Mouse (Mus musculus) MEL (cell line): ENCODE measurements at regions not wholly inside any gene's neighbourhood (a gene's known extent, or its start where the extent isn't known, plus 50 kb on each side); places are given as distances from the start of the nearest gene placed in this dataset.

ENCODE experiments used
- DNase-seq: peaks from one replicate; pipeline ENCODE4 v3.0.0; 2011; ENCODE audit warnings: low read depth, low spot score
- H3K27ac ChIP-seq: 2 replicates; pipeline ENCODE4 v1.5.1; 2012; ENCODE audit warnings: low read depth, mild to moderate bottlenecking, control low read depth, low read length, moderate library complexity; ENCODE audit not compliant: control insufficient read depth
- H3K27me3 ChIP-seq, 2 experiments: fragments of 150-350 bp in 1 of 2; sonication (generic) in 1 of 2; 2 replicates each; pipeline ENCODE4 v1.6.1; 2012; ENCODE audit warnings: low read length in 2 of 2, mild to moderate bottlenecking in 2 of 2, improper control_type of control experiment in 1 of 2, moderate library complexity in 1 of 2; ENCODE audit not compliant: insufficient read depth in 2 of 2, control insufficient read depth in 1 of 2
- H3K36me3 ChIP-seq, 2 experiments: 2 replicates each; pipeline ENCODE4 v1.6.1; 2012 to 2014; ENCODE audit warnings: low read length in 2 of 2, improper control_type of control experiment in 1 of 2, inconsistent platforms in 1 of 2, mild to moderate bottlenecking in 1 of 2; ENCODE audit not compliant: insufficient read depth in 2 of 2, control insufficient read depth in 1 of 2
- H3K4me1 ChIP-seq, 2 experiments: fragments of 150-350 bp in 1 of 2; sonication (generic) in 1 of 2; 2 replicates each; pipeline ENCODE4 v1.6.1; 2012; ENCODE audit warnings: low read length in 2 of 2, improper control_type of control experiment in 1 of 2, mild to moderate bottlenecking in 1 of 2; ENCODE audit not compliant: insufficient read depth in 2 of 2, control insufficient read depth in 1 of 2
- H3K4me3 ChIP-seq, 2 experiments: fragments of 150-350 bp in 1 of 2; sonication (generic) in 1 of 2; 2 replicates each; pipeline ENCODE4 v1.5.1; 2012; ENCODE audit warnings: low read depth in 2 of 2, low read length in 2 of 2, mild to moderate bottlenecking in 2 of 2, moderate library complexity in 2 of 2, control low read depth in 1 of 2, improper control_type of control experiment in 1 of 2; ENCODE audit not compliant: control insufficient read depth in 1 of 2, insufficient read depth in 1 of 2
- H3K79me2 ChIP-seq: 2 replicates; pipeline ENCODE4 v1.6.1; 2012; ENCODE audit warnings: mild to moderate bottlenecking, low read length, moderate library complexity; ENCODE audit not compliant: control insufficient read depth, poor library complexity, insufficient read depth
- H3K9ac ChIP-seq: 2 replicates; pipeline ENCODE4 v1.6.1; 2012; ENCODE audit warnings: low read depth, mild to moderate bottlenecking, control low read depth, low read length, moderate library complexity; ENCODE audit not compliant: control insufficient read depth, poor library complexity, severe bottlenecking
- H3K9me3 ChIP-seq: fragments of 150-350 bp; sonication (generic); replicated peaks from 2 replicates; pipeline ENCODE4 v1.6.1; 2012; ENCODE audit warnings: mild to moderate bottlenecking, low read length, improper control_type of control experiment, moderate library complexity; ENCODE audit not compliant: insufficient read depth
- CHD1 ChIP-seq: IDR thresholded peaks from 2 replicates; pipeline ENCODE4 v1.6.1; 2012; ENCODE audit warnings: low read depth, mild to moderate bottlenecking, inconsistent platforms, low read length, improper control_type of control experiment
- CTCF ChIP-seq, 3 experiments: IDR thresholded peaks in 2 of 3; conservative IDR thresholded peaks in 1 of 3; 2 replicates each; pipeline ENCODE4 v1.5.1; 2011 to 2012; ENCODE audit warnings: low read length in 3 of 3, low read depth in 2 of 3, mild to moderate bottlenecking in 2 of 3, improper control_type of control experiment in 1 of 3, inconsistent platforms in 1 of 3, mixed read lengths in 1 of 3, moderate library complexity in 1 of 3; ENCODE audit not compliant: control insufficient read depth in 1 of 3, insufficient read depth in 1 of 3, poor library complexity in 1 of 3, severe bottlenecking in 1 of 3
- E2F4 ChIP-seq: IDR thresholded peaks from 2 replicates; pipeline ENCODE4 v1.6.1; 2011; ENCODE audit warnings: low read depth, low read length, improper control_type of control experiment, borderline replicate concordance
- EP300 ChIP-seq, 2 experiments: IDR thresholded peaks; 2 replicates each; pipeline ENCODE4 v1.6.1; 2011; ENCODE audit warnings: improper control_type of control experiment in 2 of 2, low read length in 2 of 2, low read depth in 1 of 2, mild to moderate bottlenecking in 1 of 2
- ETS1 ChIP-seq: IDR thresholded peaks from 2 replicates; pipeline ENCODE4 v1.6.1; 2012; ENCODE audit warnings: low read depth, mild to moderate bottlenecking, inconsistent platforms, low read length, improper control_type of control experiment, moderate library complexity
- GATA1 ChIP-seq: IDR thresholded peaks from 2 replicates; pipeline ENCODE4 v1.6.1; 2011; ENCODE audit warnings: low read depth, low read length, improper control_type of control experiment
- HCFC1 ChIP-seq: IDR thresholded peaks from 2 replicates; pipeline ENCODE4 v1.6.1; 2012; ENCODE audit warnings: low read depth, mild to moderate bottlenecking, inconsistent platforms, low read length, improper control_type of control experiment, moderate library complexity
- MAX ChIP-seq: IDR thresholded peaks from 2 replicates; pipeline ENCODE4 v1.6.1; 2011; ENCODE audit warnings: low read length, improper control_type of control experiment
- MAZ ChIP-seq: IDR thresholded peaks from 2 replicates; pipeline ENCODE4 v1.6.1; 2012; ENCODE audit warnings: low read depth, mild to moderate bottlenecking, inconsistent platforms, low read length, improper control_type of control experiment
- POLR2AphosphoS2 ChIP-seq: IDR thresholded peaks from 2 replicates; pipeline ENCODE4 v1.6.1; 2011; ENCODE audit warnings: low read length, improper control_type of control experiment
- RAD21 ChIP-seq: IDR thresholded peaks from 2 replicates; pipeline ENCODE4 v1.6.1; 2011; ENCODE audit warnings: mild to moderate bottlenecking, low read depth, low read length, improper control_type of control experiment
- RCOR1 ChIP-seq: IDR thresholded peaks from 2 replicates; pipeline ENCODE4 v1.6.1; 2012; ENCODE audit warnings: low read depth, mild to moderate bottlenecking, inconsistent platforms, low read length, improper control_type of control experiment
- SMC3 ChIP-seq: IDR thresholded peaks from 2 replicates; pipeline ENCODE4 v1.6.1; 2011; ENCODE audit warnings: low read depth, low read length, improper control_type of control experiment
- TBP ChIP-seq: IDR thresholded peaks from 2 replicates; pipeline ENCODE4 v1.8.0; 2011; ENCODE audit warnings: low read depth, low read length, improper control_type of control experiment
- ZC3H11A ChIP-seq: IDR thresholded peaks from 2 replicates; pipeline ENCODE4 v1.6.1; 2012; ENCODE audit warnings: low read depth, mild to moderate bottlenecking, inconsistent platforms, low read length, improper control_type of control experiment
- ZMIZ1 ChIP-seq: IDR thresholded peaks from 2 replicates; pipeline ENCODE4 v1.6.1; 2012; ENCODE audit warnings: low read depth, mild to moderate bottlenecking, inconsistent platforms, low read length, improper control_type of control experiment, moderate library complexity

- DNase-seq: no peak
- no peak for TF ChIP-seq ZMIZ1
- TF ChIP-seq RAD21: no peak
- TF ChIP-seq MAX: no peak
- TF ChIP-seq SMC3: no peak
- TF ChIP-seq RCOR1: no peak
- TF ChIP-seq CTCF (IDR thresholded peaks at IDR 0.05 in 2 of 3, conservative IDR thresholded peaks at IDR 0.05 in 1 of 3; ENCODE audit: control insufficient read depth in 1 of 3, insufficient read depth in 1 of 3, low read depth in 2 of 3, low read length in 3 of 3, poor library complexity in 1 of 3, severe bottlenecking in 1 of 3): no peak
- TF ChIP-seq TBP: no peak
- TF ChIP-seq EP300 (IDR thresholded peaks at IDR 0.05; ENCODE audit: low read depth in 1 of 2, low read length in 2 of 2): no peak
- TF ChIP-seq POLR2AphosphoS2: no peak
- no peak for TF ChIP-seq E2F4
Measured at GRCm38 (mm10) chr3:23183393-23183792, 1106.9 kb downstream of the Tbl1xr1 start.

GRCm38 (mm10) chr3:23188479-23188878 lies 1112.0 kb downstream of the Tbl1xr1 start:
- Histone ChIP-seq H3K27ac (no peak overlapping the region), H3K79me2 (no peaks in the 10 kb centered on the region), H3K4me1 (no peaks in the 10 kb centered on the region), H3K36me3 (no peaks in the 10 kb centered on the region), H3K9me3 (no peaks in the 10 kb centered on the region), H3K4me3 (no peak overlapping the region), H3K27me3 (no peaks in the 10 kb centered on the region), H3K9ac (no peak overlapping the region)
- no peak for DNase-seq
- TF ChIP-seq CTCF (IDR thresholded peaks at IDR 0.05 in 2 of 3, conservative IDR thresholded peaks at IDR 0.05 in 1 of 3; ENCODE audit: control insufficient read depth in 1 of 3, insufficient read depth in 1 of 3, low read depth in 2 of 3, low read length in 3 of 3, poor library complexity in 1 of 3, severe bottlenecking in 1 of 3) (no peak), POLR2AphosphoS2 (no peak), MAZ (no peak), CHD1 (no peak), RAD21 (no peak), GATA1 (no peak), E2F4 (no peak), ZC3H11A (no peak), ETS1 (no peak), HCFC1 (no peak), SMC3 (no peak), RCOR1 (no peak), ZMIZ1 (no peak)

More at GRCm38 (mm10) chr3:23183393-23183792, 1106.9 kb downstream of the Tbl1xr1 start:
- H3K9ac ChIP-seq: no peak overlapping the region
- no peak overlapping the region for H3K27ac ChIP-seq
- H3K9me3 ChIP-seq: no peaks in the 10 kb centered on the region
- H3K4me1 ChIP-seq: no peaks in the 10 kb centered on the region
- H3K79me2 ChIP-seq: no peaks in the 10 kb centered on the region
- no peaks in the 10 kb centered on the region for H3K36me3 ChIP-seq
- no peaks in the 10 kb centered on the region for H3K27me3 ChIP-seq
- H3K4me3 ChIP-seq: no peak overlapping the region
